Mouse (Mus musculus) monocyte, adult 2 months (primary cell): ENCODE measurements around the gene Amz2.

Experiments
- DNase-seq, 2 experiments: peaks; one replicate each; pipeline ENCODE4 v3.0.0; 2022; ENCODE audit warnings: low spot score in 2 of 2, low read depth in 1 of 2

Gene Amz2

GRCm38 (mm10) chr11:109470170-109470569 lies 44.4 kb downstream of the Amz2 start:
- no peak for DNase-seq

- no peak for DNase-seq
Measured at GRCm38 (mm10) chr11:109470921-109471861, 45.4 kb downstream of the Amz2 start.

- DNase-seq, result peak; percentile 31 to 49
Measured at GRCm38 (mm10) chr11:109472171-109472691, 46.5 kb downstream of the Amz2 start.

GRCm38 (mm10) chr11:109472821-109473170 lies 47.0 kb downstream of the Amz2 start:
- DNase-seq, result no peak

- DNase-seq, result peak; percentile 95
Measured at GRCm38 (mm10) chr11:109473171-109474085, 47.7 kb downstream of the Amz2 start, which contains the start of the genes Arsg and Slc16a6. TSS of gene Arsg (plus strand) at chr11:109473374. TSS of gene Slc16a6 (minus strand) at chr11:109473598.

GRCm38 (mm10) chr11:109474086-109474742 lies 48.5 kb downstream of the Amz2 start:
- no peak for DNase-seq

GRCm38 (mm10) chr11:109474836-109475235 lies 49.1 kb downstream of the Amz2 start:
- no peak for DNase-seq

GRCm38 (mm10) chr11:109475717-109476116 lies 50.0 kb downstream of the Amz2 start:
- DNase-seq, result no peak

- no peak for DNase-seq
Measured at GRCm38 (mm10) chr11:109476241-109476640, 50.5 kb downstream of the Amz2 start.

GRCm38 (mm10) chr11:109476653-109477052 lies 50.9 kb downstream of the Amz2 start:
- DNase-seq, result no peak

GRCm38 (mm10) chr11:109477606-109478380 lies 52.0 kb downstream of the Amz2 start:
- DNase-seq, result no peak

GRCm38 (mm10) chr11:109479575-109480285 lies 54.0 kb downstream of the Amz2 start:
- peak; percentile 32 to 34 for DNase-seq

- no peak for DNase-seq
Measured at GRCm38 (mm10) chr11:109480440-109480839, 54.7 kb downstream of the Amz2 start.

GRCm38 (mm10) chr11:109485398-109486045 lies 59.8 kb downstream of the Amz2 start:
- DNase-seq, result peak; percentile 61 to 68

GRCm38 (mm10) chr11:109487111-109487510 lies 61.4 kb downstream of the Amz2 start:
- DNase-seq, result no peak

GRCm38 (mm10) chr11:109487991-109488684 lies 62.4 kb downstream of the Amz2 start:
- no peak for DNase-seq

GRCm38 (mm10) chr11:109489763-109490162 lies 64.0 kb downstream of the Amz2 start:
- DNase-seq, result no peak

- no peak for DNase-seq
Measured at GRCm38 (mm10) chr11:109491844-109492243, 66.1 kb downstream of the Amz2 start.
